Mouse (Mus musculus): ENCODE data around the gene Tmed1.

GRCm38 (mm10) chr9:21559151-21559550, 49.1 kb upstream of the Tmed1 start:
- TF ChIP-seq CTCF (IDR thresholded peaks at IDR 0.05; ENCODE audit: low read depth, low read length) = no peak
- TF ChIP-seq POLR2A (IDR thresholded peaks at IDR 0.05; ENCODE audit: extremely low read depth, insufficient read depth, low read length) = no peak

Data from liver, adult 2 months (tissue).